Mouse (Mus musculus) thymus, postnatal 0 days (tissue): ENCODE data around the gene Evl. TPM values are rescaled to one million over a fixed set of nuclear protein-coding genes. Genes with fewer than 3 reads are reported as not detected.

Source experiments
- DNase-seq: peaks from one replicate; pipeline ENCODE4 v3.0.0-alpha.2; 2015; ENCODE audit warnings: low spot score
- polyA plus RNA-seq: library from polyadenylated mRNA; unstranded; fragments of >200 nt; fragmentation: Nextera tagmentation; extraction: Ambion mirVana; gene quantifications from 2 replicates; pipeline ENCODE4 v1.2.1, GENCODE M21; 2015

Evl gene
- polyA plus RNA-seq, 1 experiment from 2014 or later = 73.8 TPM

DNA sequence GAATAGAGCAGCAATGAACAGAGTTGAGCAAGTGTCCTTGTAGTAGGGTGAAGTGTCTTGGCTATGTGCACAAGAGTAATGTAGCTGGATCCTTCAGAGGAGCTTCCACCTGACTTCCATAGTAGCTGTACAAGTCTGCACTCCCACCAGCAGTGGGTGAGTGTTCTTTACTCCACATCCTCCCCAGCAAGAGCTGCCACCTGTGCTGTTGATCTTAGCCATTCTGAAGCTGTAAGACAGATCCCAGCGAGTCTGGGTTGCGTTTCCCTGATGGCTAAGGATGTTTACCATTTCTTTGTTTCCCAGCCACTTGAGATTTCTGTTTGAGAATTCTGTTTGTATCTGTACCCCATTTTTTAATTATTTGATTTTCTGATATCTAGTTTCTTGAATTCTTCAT lies 35.6 kb downstream of the Evl start:
- DNase-seq = no peak

DNA sequence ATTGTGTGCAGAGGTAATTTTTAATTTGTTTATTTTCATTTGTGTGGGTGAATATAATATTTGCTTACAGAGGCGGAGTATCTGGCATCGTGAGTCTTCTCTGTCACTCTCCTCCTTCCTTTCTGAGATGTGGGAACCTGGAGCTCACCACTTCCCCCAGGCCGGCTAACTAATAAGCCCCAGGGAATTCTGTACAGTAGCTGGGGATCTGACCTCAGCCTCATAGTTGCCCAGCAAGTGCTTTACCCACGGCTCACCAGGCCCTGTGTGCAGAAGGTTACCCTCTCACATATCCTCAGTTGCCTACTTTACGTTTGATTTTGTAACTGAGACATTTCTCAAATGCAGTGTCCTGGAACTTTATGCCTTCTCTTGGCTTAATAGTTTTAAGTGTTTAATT lies 37.1 kb downstream of the Evl start:
- no peak for DNase-seq

DNA sequence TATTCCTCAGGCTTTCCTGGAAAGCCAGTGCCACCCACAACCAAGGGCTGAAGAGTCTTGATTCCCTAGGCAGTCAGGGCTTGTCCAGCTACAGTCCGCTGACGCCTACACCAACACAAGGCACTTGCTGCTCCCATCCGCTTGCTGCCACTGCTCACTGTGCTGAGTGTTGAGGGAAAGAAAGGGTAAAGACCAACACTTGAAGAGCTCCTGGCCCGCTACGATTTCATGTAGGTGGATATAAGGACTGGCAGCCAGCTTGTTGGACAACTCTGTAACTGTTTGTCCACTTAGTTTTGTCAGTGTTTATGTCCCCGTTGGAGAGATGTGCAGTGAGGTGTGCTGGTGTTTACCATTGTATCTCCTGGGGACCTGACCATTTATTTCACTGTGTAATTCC lies 38.3 kb downstream of the Evl start:
- no peak for DNase-seq

DNA sequence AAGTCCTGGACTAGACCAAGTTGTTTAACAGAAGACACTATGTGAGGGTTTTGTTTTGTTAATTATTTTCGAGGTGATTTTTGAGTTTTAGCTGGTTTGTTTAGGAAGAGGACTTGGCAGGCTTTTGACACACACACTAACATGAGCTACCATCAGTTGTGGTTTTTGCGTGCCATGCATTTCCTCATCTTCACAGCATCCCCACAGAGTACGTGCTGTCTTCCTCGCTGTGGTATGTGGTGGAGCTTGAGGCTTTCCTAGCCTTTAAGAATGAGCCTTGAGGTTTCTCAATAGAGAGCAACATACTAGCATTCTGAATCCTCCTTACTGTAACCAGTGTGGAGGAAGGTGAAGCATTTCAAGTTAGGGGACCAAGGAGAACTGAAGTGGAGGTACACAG lies 46.3 kb downstream of the Evl start:
- peak; percentile 58 for DNase-seq

DNA sequence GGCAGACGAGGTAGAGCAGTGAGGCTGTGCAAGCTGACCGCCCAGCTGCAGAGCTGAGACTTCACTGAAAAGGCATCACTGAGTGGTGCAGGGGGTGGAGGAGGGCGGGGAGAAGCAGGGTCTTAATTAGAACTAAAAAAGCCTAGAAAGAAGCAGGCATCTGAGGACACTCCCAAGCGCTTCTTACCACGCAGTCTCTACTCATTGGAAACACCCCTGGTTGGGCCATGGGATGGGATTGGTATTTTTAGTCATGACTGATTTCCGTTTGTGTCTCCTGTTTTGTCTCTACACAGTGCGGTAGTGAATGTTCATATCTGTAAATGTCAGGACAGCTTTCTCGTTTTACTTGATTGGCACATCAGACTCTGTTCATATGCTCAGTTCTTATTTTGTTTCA lies 46.8 kb downstream of the Evl start:
- no peak for DNase-seq

DNA sequence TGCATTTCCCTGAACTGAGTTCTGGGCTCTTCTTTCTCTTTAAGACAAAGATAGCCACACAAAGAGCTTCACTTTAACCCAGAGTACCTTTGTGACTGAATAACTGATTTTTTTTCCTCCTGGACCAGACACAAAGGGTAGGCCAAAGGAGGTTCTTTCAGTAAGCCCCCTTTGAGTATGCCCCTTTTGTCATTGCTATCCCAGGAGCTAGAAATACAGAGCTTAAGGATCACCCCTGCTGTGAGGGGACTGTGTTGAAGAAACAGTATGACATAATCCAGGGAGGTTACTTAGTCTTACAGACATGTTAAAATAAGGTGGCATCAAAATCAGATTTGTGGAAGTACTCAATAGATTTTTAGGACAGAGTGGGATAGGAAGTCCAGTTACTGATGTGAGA lies 50.0 kb downstream of the Evl start:
- no peak for DNase-seq

DNA sequence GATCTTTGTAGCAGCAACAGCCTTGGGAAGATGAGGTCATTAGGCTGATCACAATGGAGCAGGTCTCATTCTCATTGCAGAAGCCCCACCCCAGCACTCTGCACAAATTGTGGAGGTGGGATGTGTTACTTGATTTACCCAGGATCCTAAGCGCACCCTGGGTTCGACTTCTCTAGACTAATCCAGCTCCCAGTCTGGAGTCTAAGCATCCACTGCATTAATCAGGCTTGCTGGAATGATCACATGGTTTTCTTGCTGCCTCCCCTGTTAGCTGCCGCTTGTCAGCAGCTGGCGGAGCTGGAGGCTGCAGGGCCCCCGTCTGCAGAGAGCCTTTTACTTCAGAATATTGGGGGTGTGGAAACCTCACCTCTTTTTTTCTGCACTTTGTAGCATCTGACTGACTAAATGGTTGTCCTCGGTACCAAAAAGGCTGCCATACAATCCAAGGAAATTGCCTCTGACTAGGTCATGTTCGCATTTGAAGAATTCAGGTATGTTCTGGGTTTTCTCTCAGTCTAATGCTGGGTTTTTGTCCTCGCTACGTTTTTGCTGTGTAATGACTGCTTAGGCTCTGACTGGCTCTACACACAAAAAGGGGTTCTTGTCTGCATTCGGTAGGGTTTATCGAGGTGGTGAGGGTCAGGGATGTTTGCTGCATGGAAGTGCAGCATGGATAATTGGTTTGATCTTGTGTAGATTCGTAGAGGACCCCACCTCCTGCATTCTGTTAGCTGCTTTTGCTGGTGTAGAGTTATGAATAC lies 51.2 kb downstream of the Evl start:
- DNase-seq = no peak

DNA sequence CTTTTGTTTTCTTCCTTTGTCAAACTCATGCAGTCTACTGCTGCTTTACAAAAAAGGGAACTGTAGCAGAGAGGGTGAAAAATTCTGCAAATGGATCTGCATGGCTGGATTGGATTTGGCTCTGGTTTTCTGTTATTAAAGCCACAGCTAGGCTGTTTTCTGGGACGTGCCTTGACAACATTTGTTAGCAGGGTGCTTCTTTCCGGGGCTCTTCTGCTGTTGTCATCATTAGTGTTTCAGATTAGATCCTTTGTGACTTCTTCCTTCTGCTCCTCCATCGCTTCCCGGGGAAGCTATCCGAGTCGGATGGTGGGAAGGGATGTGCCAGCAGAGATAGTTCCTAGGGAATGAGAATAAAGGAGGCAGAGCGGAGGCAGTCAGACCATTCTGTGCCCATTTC lies 51.8 kb downstream of the Evl start:
- DNase-seq = no peak

DNA sequence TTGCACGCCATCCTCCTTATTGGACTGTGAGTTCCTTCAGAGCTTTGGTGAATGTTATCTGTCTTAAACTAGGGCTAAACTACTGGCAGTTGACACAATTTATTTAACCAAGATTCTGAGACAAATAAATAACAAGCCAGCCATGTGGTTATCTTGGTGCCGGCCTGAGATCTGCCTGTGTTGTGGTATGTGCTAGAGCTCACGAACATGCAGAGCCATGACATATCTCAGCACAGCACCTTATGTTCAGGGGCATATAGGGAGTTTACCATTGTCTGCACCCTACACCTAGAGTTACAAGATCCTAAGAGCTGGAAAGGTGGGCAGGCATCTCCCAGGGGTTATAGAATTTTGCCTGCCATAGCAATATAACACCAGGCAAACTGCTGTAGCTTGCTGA lies 54.9 kb downstream of the Evl start:
- DNase-seq = no peak

DNA sequence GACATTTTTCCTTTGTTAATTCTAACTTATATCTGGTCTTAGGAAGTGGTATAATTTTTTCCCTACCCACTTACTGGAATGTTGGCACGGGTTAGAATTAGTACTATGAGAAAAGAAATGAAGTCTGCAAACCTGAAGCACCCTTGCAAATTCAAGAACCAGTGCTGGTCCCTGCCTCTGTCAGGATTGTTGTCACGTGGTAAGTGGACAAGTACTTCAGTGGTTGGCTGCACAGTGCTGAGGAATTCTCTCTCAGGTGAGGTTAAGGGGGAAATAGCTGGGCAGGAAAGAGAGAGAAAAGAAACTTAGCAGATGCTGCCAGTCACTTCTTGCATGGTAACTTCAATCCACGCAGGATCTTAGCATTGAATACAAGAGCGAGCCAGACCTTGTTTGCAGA lies 55.7 kb downstream of the Evl start:
- no peak for DNase-seq

DNA sequence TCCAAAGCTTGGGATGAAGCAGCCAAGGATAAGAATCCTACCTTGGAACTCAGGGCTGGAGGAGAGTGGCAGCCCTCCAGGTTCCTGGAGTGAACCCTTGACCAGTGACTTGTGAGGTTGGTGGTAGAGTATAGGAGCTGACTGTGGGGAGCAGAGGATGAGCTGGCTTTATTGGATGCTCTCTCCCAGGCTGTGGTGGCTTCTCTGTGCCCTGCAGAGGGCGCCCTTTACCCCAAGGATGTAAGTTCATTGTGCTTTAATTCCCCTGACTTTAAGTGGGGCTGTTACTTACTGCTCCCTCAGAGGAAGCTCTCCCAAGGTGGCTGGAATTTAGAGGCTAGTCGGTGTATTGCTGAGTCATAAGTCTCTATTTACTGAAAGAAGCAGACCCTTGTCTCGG lies 58.6 kb downstream of the Evl start:
- DNase-seq = peak; percentile 89

DNA sequence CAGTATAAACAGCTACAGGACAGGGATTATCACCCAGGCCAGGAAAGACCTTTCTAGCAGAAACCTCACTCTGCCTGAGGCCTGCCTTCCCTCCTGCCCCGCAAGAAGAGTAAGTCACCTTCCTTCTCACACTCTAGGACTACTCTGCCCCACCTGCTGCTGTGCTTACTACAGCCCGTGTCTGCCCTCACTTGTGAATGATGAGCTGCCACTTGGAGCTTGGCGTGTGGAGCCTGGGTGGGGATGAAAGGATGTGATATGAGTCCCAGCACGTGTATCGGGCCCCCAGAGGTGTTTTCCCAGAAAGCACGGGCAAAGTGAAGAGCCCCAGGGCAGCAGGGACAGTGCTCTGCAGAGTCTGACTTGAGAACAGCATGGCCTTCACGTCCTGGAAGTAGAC lies 63.0 kb downstream of the Evl start:
- no peak for DNase-seq

DNA sequence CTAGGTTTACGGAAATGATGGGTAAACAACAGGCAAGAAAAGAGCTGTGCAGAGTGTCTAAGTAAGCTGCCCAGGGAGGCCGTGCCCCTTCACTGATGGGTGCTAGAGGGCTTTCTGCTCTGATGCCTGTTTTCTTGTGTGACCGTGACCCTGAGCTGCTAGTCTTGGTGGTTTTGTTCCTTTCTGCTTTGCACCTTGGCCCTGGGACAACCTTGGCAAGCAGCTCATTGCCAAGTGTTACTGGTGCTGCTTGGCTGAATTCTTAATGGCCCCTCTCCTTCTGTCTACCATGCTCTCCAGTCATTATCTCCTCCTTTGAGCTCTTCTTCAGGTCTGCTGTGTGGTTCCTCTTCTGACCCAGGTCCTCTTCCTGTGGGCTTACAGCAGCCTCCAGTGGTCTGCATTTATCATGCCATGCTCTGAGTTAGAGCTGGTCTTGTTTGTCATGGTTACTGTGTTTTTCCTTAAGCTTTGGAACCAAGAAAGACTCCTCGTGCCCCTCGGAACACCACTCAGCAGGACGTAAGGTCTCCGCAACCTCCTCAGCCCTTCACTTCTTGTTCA lies 65.4 kb downstream of the Evl start:
- no peak for DNase-seq

DNA sequence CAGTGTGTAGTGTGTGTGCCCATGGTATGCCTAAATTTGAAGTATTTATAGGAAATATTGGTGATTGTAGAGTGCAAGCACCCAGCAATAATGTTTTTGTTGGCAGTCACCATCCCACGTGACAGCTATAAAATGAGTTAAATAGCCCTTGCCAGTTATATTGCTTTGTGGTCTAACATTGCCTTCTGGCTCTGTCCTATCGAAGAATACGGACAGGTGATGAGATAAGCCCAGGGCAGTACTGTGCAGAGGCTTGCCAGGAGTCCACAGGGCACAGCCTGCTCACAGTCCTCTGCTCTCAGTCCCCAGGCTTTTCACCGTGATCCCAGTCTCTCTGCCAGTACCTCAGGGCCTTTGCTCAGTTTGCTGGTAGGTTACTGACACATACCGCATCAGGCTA lies 67.9 kb downstream of the Evl start:
- no peak for DNase-seq

DNA sequence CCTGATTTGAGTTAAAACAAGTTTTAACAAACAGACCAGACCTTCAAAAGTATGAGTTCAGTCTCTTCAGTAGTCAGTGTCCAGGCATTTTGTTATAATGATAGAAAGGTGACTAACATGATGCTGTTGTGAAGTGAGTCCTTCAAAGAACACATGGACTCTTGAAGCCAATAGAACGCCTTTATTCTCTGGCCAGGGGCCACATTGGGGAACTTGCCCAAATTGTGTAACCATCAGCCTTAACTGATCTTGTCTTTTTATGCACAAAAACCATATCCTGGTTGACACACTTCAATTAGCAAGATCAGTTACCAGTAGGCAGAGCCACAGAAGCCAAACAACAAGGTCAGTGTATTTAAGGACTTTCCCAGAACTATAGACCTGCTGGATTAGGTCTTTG lies 75.0 kb downstream of the Evl start:
- peak; percentile 16 for DNase-seq

DNA sequence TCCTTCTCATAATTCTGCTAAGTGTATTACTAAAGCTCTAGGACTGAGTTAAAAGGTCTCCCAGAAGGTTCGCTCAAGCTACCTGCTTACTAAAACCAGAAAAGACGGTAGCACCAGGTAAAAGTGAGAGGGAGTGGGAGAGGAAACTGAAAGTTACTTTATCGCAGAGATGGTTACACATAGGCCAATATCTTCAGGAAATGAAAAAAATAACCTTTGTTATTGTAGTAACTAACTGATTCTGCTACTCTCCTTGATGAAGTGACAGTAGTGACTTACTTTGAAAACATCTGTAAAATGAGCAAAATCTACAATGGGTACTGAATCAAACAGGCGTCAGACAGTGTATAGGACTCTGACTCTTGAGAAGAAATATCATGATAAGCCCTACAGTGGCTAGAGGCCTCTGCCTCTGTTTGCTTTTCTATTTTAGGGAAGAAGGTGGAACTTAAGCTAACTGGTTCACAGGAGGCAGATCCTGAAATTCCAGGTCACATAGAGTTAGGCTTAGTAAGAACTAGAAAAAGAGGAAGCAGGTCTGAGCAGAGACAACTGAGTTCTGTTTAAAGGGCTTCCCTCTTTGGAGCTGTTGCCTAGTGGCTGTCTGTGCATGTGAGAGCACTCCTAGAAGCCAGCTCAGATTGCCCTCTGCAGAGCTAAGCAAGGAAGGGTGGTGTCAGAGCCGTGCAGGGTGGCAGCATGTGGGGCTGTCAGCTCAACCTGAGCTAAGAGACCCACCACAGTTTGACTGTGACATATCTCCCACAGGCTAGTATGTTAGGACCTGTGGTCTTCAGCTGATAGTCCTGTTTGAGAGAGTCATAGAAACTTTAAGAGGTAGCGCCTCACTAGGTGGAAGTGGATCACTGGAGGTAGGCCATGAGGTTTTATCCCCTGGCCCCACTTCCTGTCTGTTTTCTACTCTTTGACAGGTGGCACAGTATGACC lies 76.5 kb downstream of the Evl start:
- DNase-seq = peak; percentile 53

DNA sequence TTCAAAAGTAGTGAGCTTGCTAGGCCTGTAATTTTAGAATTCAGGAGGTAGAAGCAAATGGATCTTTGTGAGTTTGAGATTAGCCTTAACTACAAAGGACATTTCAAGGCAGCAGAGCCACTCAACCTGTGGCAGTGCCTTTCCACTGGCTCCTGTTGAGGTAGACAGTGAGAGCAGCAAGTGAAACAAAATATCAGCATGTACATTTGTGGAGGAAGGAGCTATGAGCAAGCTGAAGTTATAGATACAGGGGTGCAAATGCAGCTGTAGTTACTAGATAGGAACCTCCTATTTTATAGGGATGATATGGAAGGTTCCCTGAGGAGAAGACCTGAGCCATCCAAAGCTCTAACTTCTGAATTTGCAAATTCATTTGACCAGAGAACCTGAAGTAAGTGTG lies 78.0 kb downstream of the Evl start:
- no peak for DNase-seq

DNA sequence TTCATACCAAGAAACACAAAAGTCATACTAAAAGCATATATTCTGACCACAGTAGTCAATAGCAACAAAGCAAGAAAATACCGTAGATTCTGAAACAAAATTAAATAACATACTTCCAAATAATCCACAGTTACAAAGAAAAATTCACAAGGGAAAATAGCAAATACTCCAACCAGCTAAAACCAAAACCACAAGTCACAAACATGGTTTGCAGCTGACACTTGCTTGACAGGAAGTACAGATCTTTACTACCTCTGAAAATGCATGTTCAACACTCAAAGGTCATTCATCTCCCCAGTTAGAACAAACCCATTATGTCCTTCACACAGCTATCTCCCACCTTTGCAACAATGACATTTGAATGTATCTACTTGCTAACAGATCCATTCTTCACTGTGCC lies 79.5 kb downstream of the Evl start:
- DNase-seq = peak; percentile 49

DNA sequence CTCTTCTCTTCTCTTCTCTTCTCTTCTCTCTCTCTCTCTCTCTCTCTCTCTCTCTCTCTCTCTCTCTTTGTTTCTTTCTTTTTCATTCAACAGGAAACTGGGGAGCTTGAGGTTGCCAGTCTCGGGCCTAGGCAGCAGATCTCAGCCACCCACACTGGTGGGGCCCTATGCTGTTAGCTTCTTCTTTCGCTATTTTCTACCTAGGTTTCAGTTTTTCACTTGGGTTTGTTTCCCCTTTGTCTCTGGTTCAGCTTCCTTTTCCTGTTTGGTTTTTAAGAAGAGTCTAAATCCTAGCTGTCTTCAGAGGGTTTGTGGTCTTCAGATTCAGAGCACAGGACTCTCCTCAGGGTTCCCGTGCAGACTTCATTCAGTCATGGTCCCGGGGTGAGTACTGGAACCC lies 81.0 kb downstream of the Evl start:
- peak; percentile 76 for DNase-seq

DNA sequence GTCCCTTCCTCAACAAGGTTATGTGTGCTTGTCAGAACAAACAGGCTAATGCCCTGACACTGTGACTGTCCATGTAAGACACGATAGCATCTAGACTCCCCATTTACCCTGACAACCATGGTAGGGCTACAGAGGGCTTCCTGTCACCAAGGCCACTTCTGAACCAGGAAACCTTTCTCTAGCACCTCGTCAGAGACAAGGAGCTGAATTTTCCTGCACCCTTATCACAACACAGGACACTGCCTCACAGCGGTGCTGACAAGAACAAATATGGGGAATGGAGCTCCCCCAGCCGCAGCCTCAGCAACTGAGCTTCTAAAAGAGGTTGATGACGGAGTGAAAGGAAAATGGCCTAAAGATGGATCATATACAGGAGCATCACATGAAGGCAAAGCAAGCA lies 82.9 kb downstream of the Evl start:
- DNase-seq = no peak

DNA sequence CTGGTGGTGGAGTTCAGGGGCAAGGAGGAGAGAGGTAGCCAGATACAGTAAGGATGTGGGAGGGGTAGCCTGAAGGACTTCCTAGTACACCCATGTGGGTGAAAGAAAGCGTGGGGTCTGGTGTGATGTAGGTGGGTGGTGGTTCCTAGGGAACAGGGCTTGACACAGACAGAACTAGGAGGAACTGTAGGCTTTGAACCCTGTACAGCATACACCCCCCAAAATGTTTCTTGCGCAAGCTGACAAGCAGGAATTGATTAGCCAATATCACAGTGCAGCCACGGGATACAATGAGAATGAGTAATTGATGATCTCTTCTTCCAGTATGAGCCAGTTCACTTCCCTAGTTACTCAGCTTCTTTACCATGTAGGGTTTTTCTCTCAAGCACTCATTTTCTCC lies 84.6 kb downstream of the Evl start:
- no peak for DNase-seq

DNA sequence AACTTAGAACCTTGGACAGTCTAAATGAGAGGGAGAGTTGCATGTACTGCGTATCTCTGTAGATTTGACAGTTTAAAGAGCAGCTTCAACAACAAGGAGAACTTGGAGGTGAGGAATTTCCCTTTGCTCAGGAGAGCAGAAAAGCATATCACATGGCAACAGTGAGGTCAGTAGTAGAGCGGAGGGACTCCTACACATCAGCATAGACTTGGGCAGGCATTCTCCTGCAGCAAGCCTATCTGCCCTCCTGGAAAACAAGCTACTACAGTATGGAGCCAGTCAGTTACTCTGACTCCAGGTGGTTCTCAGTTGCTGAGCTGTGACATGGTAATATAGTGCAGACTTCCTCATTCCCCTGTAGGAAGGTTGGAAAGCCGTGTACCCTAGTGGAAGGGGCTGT lies 87.5 kb downstream of the Evl start:
- DNase-seq = no peak
